Mouse (Mus musculus): Measurements from ENCODE around the gene Dbi. TPM values are rescaled to one million over a fixed set of nuclear protein-coding genes. Genes with fewer than 3 reads are reported as not detected.

The Dbi gene
- polyA plus RNA-seq, 1 experiment: 698 TPM

DNA sequence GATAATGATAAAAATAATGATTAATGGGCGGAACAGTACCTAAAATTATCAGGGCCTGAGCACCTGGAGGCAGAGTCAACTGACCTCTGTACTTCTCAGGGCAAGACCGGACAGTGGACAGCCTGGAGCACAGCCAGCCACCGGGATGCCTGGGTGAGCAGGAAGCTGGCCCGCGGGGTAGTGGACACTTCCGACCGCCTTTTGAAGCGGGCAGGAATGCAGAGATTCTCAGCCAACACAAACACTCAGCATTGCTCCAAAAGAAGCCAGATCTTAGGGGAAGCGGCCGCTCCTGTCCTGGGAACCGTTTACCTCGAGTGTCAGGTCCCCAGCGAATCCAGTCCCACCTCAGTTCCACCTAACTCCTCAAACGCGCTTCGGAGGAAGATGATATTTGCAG, 48.0 kb downstream of the Dbi start:
- peaks cover 15% of the 10 kb centered on the region for H3K79me2 ChIP-seq (ENCODE audit: control insufficient read depth, insufficient read depth)
- no peaks in the 10 kb centered on the region for H3K27me3 ChIP-seq (ENCODE audit: control insufficient read depth, insufficient read depth, insufficient read length)
- TF ChIP-seq MYOD1 (IDR thresholded peaks at IDR 0.05; ENCODE audit: control insufficient read depth in 1 of 3, insufficient read length in 2 of 3, low read depth in 2 of 3): no peak
- TF ChIP-seq E2F4 (IDR thresholded peaks at IDR 0.05; ENCODE audit: insufficient read depth): no peak
- no peak for TF ChIP-seq SRF (IDR thresholded peaks at IDR 0.05; ENCODE audit: control insufficient read depth, insufficient read length, low read depth)
- no peak for TF ChIP-seq TCF3 (IDR thresholded peaks at IDR 0.05; ENCODE audit: insufficient read length, low read depth)
- TF ChIP-seq POLR2A (IDR thresholded peaks at IDR 0.05; ENCODE audit: insufficient read length, low read depth): no peak
- no peak for TF ChIP-seq POLR2AphosphoS2 (IDR thresholded peaks at IDR 0.05; ENCODE audit: insufficient read length, low read depth)
- TF ChIP-seq REST (IDR thresholded peaks at IDR 0.05; ENCODE audit: insufficient read depth, insufficient read length): no peak
- TF ChIP-seq TCF12 (IDR thresholded peaks at IDR 0.05; ENCODE audit: insufficient read depth, poor library complexity, severe bottlenecking): no peak
- no peak for TF ChIP-seq USF1 (IDR thresholded peaks at IDR 0.05; ENCODE audit: low read depth)
- no peak for TF ChIP-seq MYOG (IDR thresholded peaks at IDR 0.05; ENCODE audit: control insufficient read depth in 1 of 3, insufficient read depth in 1 of 3, insufficient read length in 2 of 3, low read depth in 2 of 3)
- no peak for TF ChIP-seq CEBPB (IDR thresholded peaks at IDR 0.05; ENCODE audit: insufficient read depth, poor library complexity, severe bottlenecking)
- TF ChIP-seq MAX (IDR thresholded peaks at IDR 0.05; ENCODE audit: low read depth): no peak
- H3K4me3 ChIP-seq: peak overlapping the region; percentile 59
- H3K4me2 ChIP-seq (ENCODE audit: low read depth): peak overlapping the region; percentile 84
- H3ac ChIP-seq (ENCODE audit: control insufficient read depth, insufficient read length): peak overlapping the region; percentile 16
- H3K36me3 ChIP-seq (ENCODE audit: control insufficient read depth, insufficient read depth): no peaks in the 10 kb centered on the region

DNA sequence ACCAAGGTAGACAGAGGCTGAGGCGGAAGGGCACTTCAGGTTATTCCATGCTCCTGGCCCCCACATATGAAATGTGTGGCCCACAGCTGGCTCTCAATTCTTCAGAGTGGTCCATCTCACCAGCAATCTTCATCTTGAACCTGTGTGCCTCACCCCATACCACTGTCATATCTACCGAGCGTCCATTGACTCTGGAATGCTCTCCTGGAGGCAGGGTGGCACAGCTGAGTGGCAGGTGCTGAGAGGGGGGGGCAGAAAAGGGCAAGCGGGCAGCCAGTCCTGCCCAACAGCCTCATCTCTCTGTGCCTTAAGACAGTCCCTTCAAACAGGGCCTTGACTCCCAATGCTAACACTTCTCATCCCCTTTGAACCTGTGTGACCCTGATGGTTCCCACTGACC, 49.7 kb downstream of the Dbi start:
- TF ChIP-seq POLR2A (IDR thresholded peaks at IDR 0.05; ENCODE audit: insufficient read length, low read depth): no peak
- TF ChIP-seq TCF12 (IDR thresholded peaks at IDR 0.05; ENCODE audit: insufficient read depth, poor library complexity, severe bottlenecking): peak; percentile 40
- peak; percentile 81 for TF ChIP-seq TCF3 (IDR thresholded peaks at IDR 0.05; ENCODE audit: insufficient read length, low read depth)
- TF ChIP-seq USF1 (IDR thresholded peaks at IDR 0.05; ENCODE audit: low read depth): no peak
- TF ChIP-seq CEBPB (IDR thresholded peaks at IDR 0.05; ENCODE audit: insufficient read depth, poor library complexity, severe bottlenecking): no peak
- no peak for TF ChIP-seq E2F4 (IDR thresholded peaks at IDR 0.05; ENCODE audit: insufficient read depth)
- no peak for TF ChIP-seq SRF (IDR thresholded peaks at IDR 0.05; ENCODE audit: control insufficient read depth, insufficient read length, low read depth)
- TF ChIP-seq MAX (IDR thresholded peaks at IDR 0.05; ENCODE audit: low read depth): no peak
- TF ChIP-seq MYOG (IDR thresholded peaks at IDR 0.05; ENCODE audit: control insufficient read depth in 1 of 3, insufficient read depth in 1 of 3, insufficient read length in 2 of 3, low read depth in 2 of 3): peak in 2 of 3 experiments; percentile 85 to 98
- no peak for TF ChIP-seq POLR2AphosphoS2 (IDR thresholded peaks at IDR 0.05; ENCODE audit: insufficient read length, low read depth)
- no peak for TF ChIP-seq REST (IDR thresholded peaks at IDR 0.05; ENCODE audit: insufficient read depth, insufficient read length)
- TF ChIP-seq MYOD1 (IDR thresholded peaks at IDR 0.05; ENCODE audit: control insufficient read depth in 1 of 3, insufficient read length in 2 of 3, low read depth in 2 of 3): peak in 2 of 3 experiments; percentile 79 to 94
- H3ac ChIP-seq (ENCODE audit: control insufficient read depth, insufficient read length): no peak overlapping the region
- peak overlapping the region; percentile 84 for H3K4me2 ChIP-seq (ENCODE audit: low read depth)
- H3K79me2 ChIP-seq (ENCODE audit: control insufficient read depth, insufficient read depth): peaks cover 15% of the 10 kb centered on the region
- no peaks in the 10 kb centered on the region for H3K27me3 ChIP-seq (ENCODE audit: control insufficient read depth, insufficient read depth, insufficient read length)
- H3K36me3 ChIP-seq (ENCODE audit: control insufficient read depth, insufficient read depth): no peaks in the 10 kb centered on the region
- peak overlapping the region; percentile 59 for H3K4me3 ChIP-seq

DNA sequence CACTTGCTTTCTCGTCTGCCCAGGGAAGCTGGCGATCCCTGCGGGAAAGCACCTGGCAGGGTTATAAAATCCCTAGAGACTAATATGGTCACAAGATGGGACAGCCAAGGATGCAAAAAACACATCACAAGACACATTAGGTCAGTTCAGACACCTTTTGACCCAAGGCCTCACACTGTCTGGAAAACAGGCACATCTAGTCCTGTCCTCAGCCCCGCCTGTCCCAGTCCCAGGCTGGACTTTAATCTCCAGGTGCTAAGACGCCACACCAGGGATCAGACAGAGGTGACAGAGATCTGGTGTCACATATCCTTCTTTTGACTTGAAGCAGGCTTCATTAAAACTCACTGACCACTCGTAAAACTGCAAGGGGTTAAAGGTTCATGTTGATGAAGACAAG, 50.7 kb downstream of the Dbi start:
- no peaks in the 10 kb centered on the region for H3K36me3 ChIP-seq (ENCODE audit: control insufficient read depth, insufficient read depth)
- no peak for TF ChIP-seq TCF3 (IDR thresholded peaks at IDR 0.05; ENCODE audit: insufficient read length, low read depth)
- no peak for TF ChIP-seq USF1 (IDR thresholded peaks at IDR 0.05; ENCODE audit: low read depth)
- TF ChIP-seq E2F4 (IDR thresholded peaks at IDR 0.05; ENCODE audit: insufficient read depth): no peak
- TF ChIP-seq MAX (IDR thresholded peaks at IDR 0.05; ENCODE audit: low read depth): no peak
- no peak for TF ChIP-seq MYOD1 (IDR thresholded peaks at IDR 0.05; ENCODE audit: control insufficient read depth in 1 of 3, insufficient read length in 2 of 3, low read depth in 2 of 3)
- TF ChIP-seq POLR2A (IDR thresholded peaks at IDR 0.05; ENCODE audit: insufficient read length, low read depth): no peak
- TF ChIP-seq SRF (IDR thresholded peaks at IDR 0.05; ENCODE audit: control insufficient read depth, insufficient read length, low read depth): no peak
- peaks cover 15% of the 10 kb centered on the region for H3K79me2 ChIP-seq (ENCODE audit: control insufficient read depth, insufficient read depth)
- no peaks in the 10 kb centered on the region for H3K27me3 ChIP-seq (ENCODE audit: control insufficient read depth, insufficient read depth, insufficient read length)
- no peak overlapping the region for H3K4me3 ChIP-seq
- H3K4me2 ChIP-seq (ENCODE audit: low read depth): no peak overlapping the region
- H3ac ChIP-seq (ENCODE audit: control insufficient read depth, insufficient read length): no peak overlapping the region

DNA sequence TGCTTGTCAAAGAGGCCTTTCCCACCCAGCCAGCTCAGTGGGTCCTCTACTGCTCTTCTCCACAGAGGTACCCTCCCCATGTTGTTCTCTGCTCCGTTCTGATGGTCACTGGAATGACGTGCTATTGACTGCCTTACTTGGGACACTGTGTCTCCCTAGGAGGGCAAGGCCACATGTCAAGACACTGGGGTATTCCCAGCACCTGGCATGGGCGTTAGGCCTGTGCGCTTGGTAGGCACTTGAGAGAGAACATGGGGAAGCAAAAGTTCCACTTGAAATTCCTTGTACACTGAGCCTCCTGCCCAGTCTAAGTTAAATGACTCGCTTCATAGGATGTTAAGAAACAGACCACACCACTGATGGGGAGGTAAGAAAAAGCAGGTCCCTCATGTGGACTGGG, 51.8 kb downstream of the Dbi start:
- H3ac ChIP-seq (ENCODE audit: control insufficient read depth, insufficient read length): no peak overlapping the region
- peaks cover 15% of the 10 kb centered on the region for H3K79me2 ChIP-seq (ENCODE audit: control insufficient read depth, insufficient read depth)
- no peaks in the 10 kb centered on the region for H3K27me3 ChIP-seq (ENCODE audit: control insufficient read depth, insufficient read depth, insufficient read length)
- no peak overlapping the region for H3K4me2 ChIP-seq (ENCODE audit: low read depth)
- no peak overlapping the region for H3K4me3 ChIP-seq
- TF ChIP-seq CEBPB (IDR thresholded peaks at IDR 0.05; ENCODE audit: insufficient read depth, poor library complexity, severe bottlenecking) (no peak), TCF3 (IDR thresholded peaks at IDR 0.05; ENCODE audit: insufficient read length, low read depth) (no peak), SRF (IDR thresholded peaks at IDR 0.05; ENCODE audit: control insufficient read depth, insufficient read length, low read depth) (no peak), MAX (IDR thresholded peaks at IDR 0.05; ENCODE audit: low read depth) (no peak), E2F4 (IDR thresholded peaks at IDR 0.05; ENCODE audit: insufficient read depth) (no peak), USF1 (IDR thresholded peaks at IDR 0.05; ENCODE audit: low read depth) (no peak), REST (IDR thresholded peaks at IDR 0.05; ENCODE audit: insufficient read depth, insufficient read length) (no peak), MYOD1 (IDR thresholded peaks at IDR 0.05; ENCODE audit: control insufficient read depth in 1 of 3, insufficient read length in 2 of 3, low read depth in 2 of 3) (no peak), POLR2A (IDR thresholded peaks at IDR 0.05; ENCODE audit: insufficient read length, low read depth) (no peak), POLR2AphosphoS2 (IDR thresholded peaks at IDR 0.05; ENCODE audit: insufficient read length, low read depth) (no peak), MYOG (IDR thresholded peaks at IDR 0.05; ENCODE audit: control insufficient read depth in 1 of 3, insufficient read depth in 1 of 3, insufficient read length in 2 of 3, low read depth in 2 of 3) (no peak), TCF12 (IDR thresholded peaks at IDR 0.05; ENCODE audit: insufficient read depth, poor library complexity, severe bottlenecking) (no peak)
- H3K36me3 ChIP-seq (ENCODE audit: control insufficient read depth, insufficient read depth): no peaks in the 10 kb centered on the region

Data from myocyte (in vitro differentiated cells).